Mouse (Mus musculus): ENCODE results near the gene Mrpl4.
"Not testable (repeated sequence)": the region's sequence is repeated elsewhere in the genome, so short reads cannot be mapped to it uniquely, and the experiment has no call there.

Mrpl4 gene

DNA sequence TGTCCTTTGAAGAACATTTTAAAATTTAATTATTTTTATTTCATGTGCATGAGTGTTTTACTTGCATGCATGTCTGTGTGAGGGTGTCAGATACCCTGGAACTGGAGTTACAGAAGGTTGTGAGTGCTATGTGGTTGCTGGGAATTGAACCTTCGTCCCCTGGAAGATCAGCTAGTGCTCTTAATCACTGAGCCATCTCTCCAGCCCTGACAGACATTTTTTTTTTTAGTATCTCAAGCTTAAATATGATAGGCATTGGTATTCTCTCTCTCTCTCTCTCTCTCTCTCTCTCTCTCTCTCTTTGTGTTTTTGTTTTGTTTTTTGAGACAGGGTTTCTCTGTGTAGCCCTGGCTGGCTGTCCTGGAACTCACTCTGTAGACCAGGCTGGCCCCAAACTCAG lies 42.2 kb downstream of the Mrpl4 start:
- DNase-seq: not testable (repeated sequence)

DNA sequence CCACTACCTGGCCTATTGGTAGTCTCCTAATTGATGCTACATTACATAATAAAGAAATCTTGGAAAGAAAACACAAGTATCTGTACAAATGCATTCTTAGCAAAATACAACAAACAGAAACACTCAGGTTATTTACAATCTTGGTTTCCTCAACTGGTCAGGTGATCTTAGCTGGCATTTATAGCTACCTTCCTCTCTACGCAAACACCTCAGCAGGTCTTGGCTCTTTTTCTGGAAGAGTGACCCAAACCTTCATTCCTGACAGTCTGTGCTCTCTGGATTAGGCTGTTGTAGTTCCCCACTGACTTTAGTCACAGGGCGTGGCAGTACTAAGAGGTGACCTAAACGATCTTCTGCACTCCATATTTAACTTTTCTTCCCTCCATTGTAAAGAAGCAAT lies 42.7 kb downstream of the Mrpl4 start:
- no peak for DNase-seq

DNA sequence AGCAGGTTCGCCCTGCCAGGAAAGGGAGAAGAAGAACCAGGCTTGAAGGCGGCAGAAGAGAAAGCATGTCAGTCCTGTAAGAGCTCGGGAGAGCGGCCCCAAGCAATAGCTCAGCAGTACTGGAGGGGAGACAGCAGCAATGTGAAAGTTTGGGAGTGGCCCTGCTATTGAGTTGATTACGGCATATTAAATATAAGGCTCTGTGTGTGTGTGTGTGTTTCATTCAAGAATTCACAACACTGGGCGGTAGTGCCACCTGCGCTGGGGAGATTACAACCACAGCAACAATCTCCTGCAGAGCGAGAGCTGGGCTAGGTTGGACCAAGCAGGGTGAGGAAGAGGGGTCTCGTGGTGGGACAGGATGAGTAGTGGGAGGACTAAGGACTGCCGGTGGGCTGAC lies 49.0 kb downstream of the Mrpl4 start:
- no peak for DNase-seq

Measured in cerebellum, adult 18-20 months (tissue).